Mouse (Mus musculus): ENCODE measurements around the gene Ikzf1.

Ikzf1 gene

GRCm38 (mm10) chr11:11766736-11767135 lies 81.9 kb downstream of the Ikzf1 start:
- no peak for DNase-seq

DNA sequence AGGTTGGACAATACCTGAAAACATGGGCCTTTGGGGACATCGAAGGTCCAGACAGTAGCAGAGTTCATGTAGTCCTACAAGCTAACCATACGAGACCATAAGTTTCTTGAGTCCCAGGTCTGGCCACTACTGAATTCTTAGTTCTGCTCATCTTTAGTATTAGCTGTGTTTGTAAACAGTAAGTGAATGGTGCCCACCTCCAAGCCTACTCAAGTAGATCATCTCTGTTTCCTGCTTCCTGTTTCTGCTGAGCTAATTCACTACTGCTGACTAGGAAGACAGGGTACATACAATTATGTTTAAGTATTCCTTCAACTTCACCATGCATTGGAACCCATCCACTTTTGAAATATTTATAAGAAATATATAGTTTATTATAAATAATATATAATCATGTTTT lies 83.3 kb downstream of the Ikzf1 start:
- DNase-seq, result no peak

DNA sequence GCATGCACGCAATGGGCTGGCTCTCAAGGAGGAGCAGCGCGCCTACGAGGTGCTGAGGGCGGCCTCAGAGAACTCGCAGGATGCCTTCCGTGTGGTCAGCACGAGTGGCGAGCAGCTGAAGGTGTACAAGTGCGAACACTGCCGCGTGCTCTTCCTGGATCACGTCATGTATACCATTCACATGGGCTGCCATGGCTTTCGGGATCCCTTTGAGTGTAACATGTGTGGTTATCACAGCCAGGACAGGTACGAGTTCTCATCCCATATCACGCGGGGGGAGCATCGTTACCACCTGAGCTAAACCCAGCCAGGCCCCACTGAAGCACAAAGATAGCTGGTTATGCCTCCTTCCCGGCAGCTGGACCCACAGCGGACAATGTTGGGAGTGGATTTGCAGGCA lies 84.5 kb downstream of the Ikzf1 start:
- no peak for DNase-seq

- no peak for DNase-seq
Observed at GRCm38 (mm10) chr11:11770691-11771090, 85.9 kb downstream of the Ikzf1 start.

GRCm38 (mm10) chr11:11772196-11772595 lies 87.4 kb downstream of the Ikzf1 start:
- DNase-seq, result no peak

GRCm38 (mm10) chr11:11774384-11774783 lies 89.6 kb downstream of the Ikzf1 start:
- DNase-seq, result no peak

- DNase-seq, result no peak
Observed at GRCm38 (mm10) chr11:11774893-11775292, 90.1 kb downstream of the Ikzf1 start.

DNA sequence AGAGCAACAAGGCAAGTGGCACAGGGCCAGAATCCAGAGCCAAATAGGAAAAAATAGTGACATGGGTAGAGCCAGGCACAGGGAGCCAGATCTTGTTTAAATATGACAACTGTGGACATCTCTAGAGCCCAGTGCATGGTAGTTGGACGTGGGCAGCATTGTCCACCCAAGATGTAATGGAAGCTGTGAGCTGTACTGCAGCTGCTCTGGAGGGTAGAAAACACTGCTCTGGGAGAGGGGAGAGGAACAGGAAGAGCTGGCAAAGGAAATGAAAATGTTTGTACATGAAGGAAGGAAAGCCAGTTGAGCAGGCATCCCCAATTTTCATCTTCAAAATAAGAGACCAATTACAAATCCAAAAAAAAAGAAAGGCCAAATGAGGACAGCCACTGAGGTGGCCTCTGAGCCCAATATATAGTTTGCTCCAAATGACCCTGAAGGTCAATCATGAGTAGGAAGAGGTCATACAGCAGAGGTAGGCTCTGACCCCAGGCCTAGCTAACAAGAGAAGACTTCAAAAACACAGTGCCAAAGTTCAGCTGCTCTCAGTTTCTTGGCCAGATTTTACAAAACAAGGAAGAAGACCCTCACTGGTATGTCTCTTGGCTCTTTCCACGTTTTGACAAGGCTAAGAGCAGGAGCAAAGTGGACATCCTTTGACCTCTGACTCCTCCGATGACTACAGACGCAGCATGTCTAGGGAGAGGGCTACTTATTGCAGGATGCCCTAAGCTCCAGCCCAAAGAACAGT lies 91.4 kb downstream of the Ikzf1 start:
- DNase-seq, result no peak

- DNase-seq, result no peak
Observed at GRCm38 (mm10) chr11:11776822-11777174, 92.0 kb downstream of the Ikzf1 start.

GRCm38 (mm10) chr11:11777246-11777645 lies 92.4 kb downstream of the Ikzf1 start:
- no peak for DNase-seq

- no peak for DNase-seq
Observed at GRCm38 (mm10) chr11:11777796-11778195, 93.0 kb downstream of the Ikzf1 start.

- DNase-seq, result no peak
Observed at GRCm38 (mm10) chr11:11778345-11778744, 93.5 kb downstream of the Ikzf1 start.

- DNase-seq, result no peak
Observed at GRCm38 (mm10) chr11:11781728-11782127, 96.9 kb downstream of the Ikzf1 start.

GRCm38 (mm10) chr11:11785457-11785856 lies 100.7 kb downstream of the Ikzf1 start:
- no peak for DNase-seq

- peak; percentile 89 for DNase-seq
Observed at GRCm38 (mm10) chr11:11788521-11788974, 103.7 kb downstream of the Ikzf1 start.

DNA sequence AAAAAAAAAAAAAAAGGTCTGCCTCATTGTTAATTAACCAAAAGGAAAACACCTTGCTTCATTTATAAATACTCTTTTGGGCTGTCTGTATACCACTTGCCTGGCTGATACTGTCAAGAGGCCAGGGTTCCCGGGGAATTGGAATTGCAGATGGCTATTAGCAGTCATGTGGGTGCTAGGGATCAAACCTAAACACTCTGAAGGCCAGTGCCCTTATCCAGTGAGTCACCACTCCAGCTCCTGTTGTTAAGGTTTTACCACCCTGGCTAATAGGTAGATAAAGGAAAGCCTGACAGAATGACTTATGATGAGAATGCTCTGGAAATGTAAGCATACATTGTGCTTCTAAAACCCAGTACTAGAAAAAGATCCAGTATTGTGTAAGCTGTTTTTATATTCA lies 109.8 kb downstream of the Ikzf1 start:
- no peak for DNase-seq

DNA sequence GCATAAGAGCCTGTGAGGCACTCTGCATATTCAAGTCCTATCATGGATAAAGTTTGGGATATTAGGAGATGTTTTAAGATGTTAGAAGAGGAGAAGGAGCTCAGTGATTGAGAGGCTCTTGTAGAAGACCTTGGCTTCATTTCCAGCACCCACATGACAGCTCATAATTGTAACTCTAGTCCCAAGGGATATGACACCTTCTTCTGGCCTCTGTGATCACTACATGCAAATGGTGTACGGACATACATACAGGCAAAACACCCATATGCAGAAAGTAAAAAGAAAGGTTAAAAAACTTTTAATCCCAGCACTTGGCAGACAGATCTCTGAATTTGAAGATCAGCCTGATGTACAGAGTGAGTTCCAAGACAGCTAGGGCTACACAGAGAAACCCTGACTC lies 113.9 kb downstream of the Ikzf1 start:
- DNase-seq, result no peak

GRCm38 (mm10) chr11:11800304-11800703 lies 115.5 kb downstream of the Ikzf1 start:
- no peak for DNase-seq

- no peak for DNase-seq
Observed at GRCm38 (mm10) chr11:11801067-11801466, 116.3 kb downstream of the Ikzf1 start.

- DNase-seq, result no peak
Observed at GRCm38 (mm10) chr11:11804421-11804820, 119.6 kb downstream of the Ikzf1 start.

GRCm38 (mm10) chr11:11805951-11806350 lies 121.1 kb downstream of the Ikzf1 start:
- DNase-seq, result no peak

DNA sequence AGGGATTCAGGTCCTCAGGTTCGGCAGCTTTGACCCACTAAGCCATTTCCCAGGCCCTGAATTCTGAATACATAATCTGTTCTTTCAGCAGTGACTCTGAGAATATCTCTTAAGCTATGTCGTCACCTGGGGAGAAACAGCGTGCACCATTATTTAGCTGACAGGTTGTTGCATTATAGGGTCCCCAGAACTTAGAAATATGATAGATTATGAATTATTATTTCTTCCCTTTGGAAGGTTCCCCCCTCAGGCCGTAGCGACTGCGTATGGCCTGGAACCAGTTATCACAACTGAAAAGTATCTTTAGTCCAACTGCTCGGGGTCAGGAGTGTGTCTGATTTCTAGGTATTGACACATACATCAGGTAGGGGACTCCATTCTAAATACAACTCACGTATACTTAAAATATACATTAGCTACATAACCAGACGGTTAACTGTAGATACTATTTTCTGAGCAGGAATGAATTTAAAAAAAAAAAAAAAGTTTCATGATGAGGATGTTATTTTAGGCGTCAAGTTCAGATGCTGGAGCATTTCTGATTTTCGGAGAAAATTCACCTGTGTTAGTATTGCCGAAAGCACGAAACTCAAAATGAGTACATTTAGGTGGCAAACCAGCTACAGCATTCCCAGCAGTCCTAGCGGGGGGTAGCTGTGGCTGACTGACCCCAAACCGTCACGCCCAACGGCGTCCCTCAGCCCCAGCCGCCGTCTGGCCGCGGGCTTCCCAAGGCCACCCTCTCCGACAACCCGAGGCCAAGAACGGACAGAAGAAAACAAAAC lies 123.4 kb downstream of the Ikzf1 start:
- no peak for DNase-seq

GRCm38 (mm10) chr11:11808820-11809403 lies 124.1 kb downstream of the Ikzf1 start, which contains the start of gene Fignl1:
TSS of gene Fignl1 (minus strand) at chr11:11808962.
- peak; percentile 98 for DNase-seq
